Mouse (Mus musculus) kidney, adult 11 months (tissue): Measurements from ENCODE around the gene Slc12a1.

ENCODE experiments used
- DNase-seq: peaks from one replicate; pipeline ENCODE4 v3.0.0; 2022

The Slc12a1 gene

DNA sequence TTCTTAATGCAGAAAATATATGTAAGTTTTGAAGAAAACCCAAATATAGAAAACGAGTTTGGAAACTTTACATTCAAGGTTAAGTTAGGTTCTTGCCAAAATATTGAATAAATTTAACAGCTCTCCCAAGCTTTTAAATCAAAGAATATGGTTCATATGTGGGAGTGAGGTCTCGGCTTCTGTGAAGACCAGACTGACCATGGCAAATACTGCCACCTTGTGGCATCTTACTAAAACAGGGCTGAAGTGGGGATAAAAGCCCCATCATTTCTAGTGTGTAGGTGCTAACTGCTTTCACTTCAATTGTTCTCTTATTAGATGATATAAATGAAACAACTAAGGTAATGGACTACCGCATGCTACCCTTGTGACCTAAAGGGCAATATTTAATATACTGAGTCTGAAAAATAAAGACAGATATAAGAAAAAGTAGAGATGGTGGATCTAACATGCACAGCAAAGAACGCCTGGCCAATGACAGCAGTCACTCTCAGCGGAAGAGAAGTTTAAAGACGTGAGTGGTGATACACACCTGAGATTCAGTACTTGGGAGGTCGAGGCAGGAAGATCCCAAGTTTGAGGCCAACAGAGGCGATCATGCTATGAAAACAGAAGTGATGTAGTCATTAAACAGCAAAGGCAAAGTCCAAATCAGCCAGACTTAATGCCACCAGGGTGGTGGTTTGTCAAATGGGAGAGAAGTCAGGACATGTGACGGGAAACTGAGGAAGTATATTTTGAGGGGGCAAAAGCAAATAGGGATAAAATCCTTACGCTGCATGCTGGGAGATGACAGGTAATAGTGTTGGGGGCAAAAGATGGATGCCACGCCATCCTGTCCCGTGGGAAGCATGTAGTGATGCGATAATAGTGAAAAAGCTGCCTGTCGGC, 107.2 kb downstream of the Slc12a1 start:
- no peak for DNase-seq

DNA sequence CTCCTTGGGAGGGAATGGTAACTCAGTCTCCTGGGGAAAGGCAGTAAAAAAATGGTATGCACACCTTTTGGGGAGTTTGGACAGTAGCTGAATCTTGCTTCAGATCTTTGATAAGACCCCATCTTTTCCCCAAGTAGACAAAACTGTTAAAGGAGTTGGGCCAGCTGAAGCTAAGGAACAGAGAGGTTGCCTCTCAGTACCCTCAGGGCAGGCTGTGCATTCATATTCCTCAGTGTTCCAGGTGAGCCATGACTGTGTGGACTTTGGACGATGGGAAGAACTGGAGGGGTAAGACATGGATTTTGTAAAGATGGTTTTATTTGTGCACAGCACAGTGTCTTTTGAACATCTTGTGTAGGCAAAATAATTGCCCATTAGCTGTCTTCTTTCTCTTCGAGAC, 108.0 kb downstream of the Slc12a1 start:
- no peak for DNase-seq

DNA sequence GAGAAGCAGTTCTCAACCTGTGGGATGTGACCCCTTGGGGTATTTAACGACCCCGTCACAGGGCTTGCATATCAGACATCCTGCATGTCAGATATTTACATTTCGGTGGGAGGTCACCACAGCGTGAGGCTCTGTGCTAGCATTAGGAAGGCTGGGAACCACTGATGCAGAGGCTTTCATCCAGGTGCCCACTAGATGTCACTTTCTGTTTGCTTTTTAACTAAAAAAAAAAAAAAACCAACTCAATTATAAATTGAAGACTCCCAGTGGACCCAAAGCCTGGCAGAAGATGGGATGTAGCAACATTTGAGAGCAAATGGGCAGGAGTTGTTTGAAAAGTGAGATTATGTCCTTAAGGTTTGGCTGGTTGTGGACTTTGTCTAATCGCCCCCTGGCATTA, 110.8 kb downstream of the Slc12a1 start:
- no peak for DNase-seq

DNA sequence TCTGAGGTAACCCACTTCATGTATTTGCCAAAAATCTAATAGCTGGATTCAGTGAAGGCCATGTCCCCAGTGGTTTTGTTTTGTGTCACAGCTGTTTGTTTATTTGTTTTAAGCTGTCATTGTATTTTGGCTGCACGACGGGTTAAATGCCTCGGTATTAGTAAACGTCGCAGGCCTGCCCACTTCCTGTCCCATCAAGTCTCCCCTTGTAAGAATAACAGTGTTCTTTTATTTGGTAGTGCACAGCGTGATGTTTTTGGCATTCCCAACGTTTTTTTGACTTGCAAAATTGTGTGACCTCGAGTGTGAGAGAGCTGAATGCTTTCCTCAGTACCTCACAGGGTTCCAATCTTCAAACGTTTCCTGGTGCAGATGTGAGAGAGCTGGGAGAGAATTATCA, 111.4 kb downstream of the Slc12a1 start:
- DNase-seq, result no peak

DNA sequence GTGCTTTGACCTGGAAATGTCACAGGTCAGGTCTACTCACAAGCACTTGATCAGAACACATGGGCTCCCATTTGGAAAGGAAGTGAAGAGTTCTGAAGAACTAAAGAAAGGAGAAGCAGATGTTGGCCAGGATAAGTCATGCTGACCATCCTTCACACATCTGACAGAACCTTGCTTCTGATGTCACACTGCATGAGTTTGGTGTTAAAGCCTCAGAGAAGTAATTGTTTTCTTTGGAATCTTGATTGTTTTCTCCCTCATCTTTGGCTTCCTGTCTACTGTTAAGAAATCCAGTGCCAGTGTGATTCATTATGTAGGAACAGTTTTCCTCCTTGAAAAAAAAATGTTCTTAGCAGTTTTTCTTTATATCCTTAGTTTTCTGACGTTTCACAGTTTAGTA, 116.6 kb downstream of the Slc12a1 start:
- DNase-seq, result no peak

DNA sequence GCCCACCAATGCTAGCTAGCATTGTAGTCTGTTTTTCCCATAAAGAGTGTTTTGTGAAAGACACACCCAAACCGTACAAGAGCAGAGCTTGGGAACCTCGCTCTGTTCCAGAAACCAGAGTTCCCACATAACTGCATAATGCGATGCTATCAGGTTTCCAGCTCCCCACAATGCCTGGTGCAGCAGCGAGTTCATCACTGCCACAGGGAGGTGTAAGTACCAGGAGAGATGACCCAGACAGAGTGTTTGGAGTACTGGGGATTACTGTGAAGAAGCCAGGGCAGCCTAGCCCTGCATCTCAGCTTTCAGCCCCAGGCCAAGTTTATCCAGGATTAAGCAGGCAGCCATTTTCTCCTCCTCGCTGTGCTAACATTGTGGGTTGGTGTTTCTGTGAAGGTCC, 123.3 kb downstream of the Slc12a1 start:
- DNase-seq, result no peak

DNA sequence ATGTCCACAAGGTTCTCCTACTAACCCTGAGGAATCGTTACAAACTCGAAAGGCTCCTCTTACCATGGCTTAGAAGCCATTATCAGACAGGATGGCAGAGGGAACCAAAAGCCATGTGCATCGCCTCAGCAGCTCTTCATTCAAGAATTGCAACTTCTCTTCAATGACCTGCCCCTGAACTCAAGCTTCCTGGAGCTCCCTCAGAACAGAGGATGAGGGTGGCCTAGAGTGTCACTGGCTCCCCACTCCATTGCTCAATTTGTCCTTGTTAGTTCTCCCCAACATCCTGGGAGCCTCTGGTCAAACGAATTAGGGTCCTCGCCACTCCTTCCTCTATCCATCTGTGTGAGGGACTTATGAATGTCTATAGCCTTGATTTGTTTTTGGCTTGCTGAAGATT, 124.4 kb downstream of the Slc12a1 start:
- no peak for DNase-seq

DNA sequence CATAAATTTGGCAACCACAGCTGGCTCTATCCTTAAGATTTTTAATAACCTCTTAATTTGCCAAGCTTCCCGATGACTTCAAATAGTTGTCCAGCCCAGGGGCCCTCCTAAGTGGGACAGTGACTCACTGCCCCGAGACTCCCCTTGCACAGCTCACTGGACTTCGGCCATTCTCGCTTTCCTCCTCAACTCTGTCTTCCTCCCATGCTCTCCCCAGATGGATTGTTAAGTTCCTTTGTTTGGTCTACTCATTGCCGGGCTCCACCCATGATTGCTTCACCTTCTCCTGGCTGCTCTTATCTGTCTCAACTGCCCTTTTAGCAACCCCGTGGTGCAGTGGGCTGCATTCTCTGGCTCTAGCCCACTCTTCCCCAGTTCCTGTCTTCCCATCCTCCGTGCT, 126.2 kb downstream of the Slc12a1 start:
- no peak for DNase-seq
